Mouse (Mus musculus) heart, postnatal 0 days (tissue): ENCODE data around the gene A4galt.

Experiments used
- CTCF ChIP-seq: IDR thresholded peaks from 2 replicates; pipeline ENCODE4 v1.5.1; 2016; ENCODE audit warnings: antibody characterized with exemption, control low read depth, low read depth
- EP300 ChIP-seq: IDR thresholded peaks from 2 replicates; pipeline ENCODE4 v1.6.1; 2016; ENCODE audit warnings: antibody characterized with exemption, low read depth

- TF ChIP-seq CTCF (no peak), EP300 (no peak)
Observed at GRCm38 (mm10) chr15:83226066-83226834, 25.3 kb downstream of the A4galt start.
